Mouse (Mus musculus) heart, adult 2 months (tissue): ENCODE data around the gene Fat3.

Experiments used
- CTCF ChIP-seq: fragments of 200-600 bp; IDR thresholded peaks from 2 replicates; pipeline ENCODE4 v1.8.1; 2022; ENCODE audit warnings: antibody characterized with exemption, mild to moderate bottlenecking, moderate library complexity
- EP300 ChIP-seq: fragments of 200-500 bp; IDR thresholded peaks from 2 replicates; pipeline ENCODE4 v1.6.1; 2011; ENCODE audit warnings: low read depth, low read length, control low read depth; ENCODE audit not compliant: insufficient read depth
- POLR2A ChIP-seq: fragments of 200-500 bp; IDR thresholded peaks from 2 replicates; pipeline ENCODE4 v1.6.1; 2011; ENCODE audit warnings: mild to moderate bottlenecking, low read depth, low read length, control low read depth; ENCODE audit not compliant: insufficient read depth

- TF ChIP-seq CTCF, result no peak
- no peak for TF ChIP-seq EP300
- TF ChIP-seq POLR2A, result no peak
Observed at GRCm38 (mm10) chr9:16344902-16345855, 155.9 kb downstream of the Fat3 start.
